Mouse (Mus musculus) common myeloid progenitor, adult 5-6 weeks (primary cell): ENCODE data around the gene Olfr2. TPM values are rescaled to one million over a fixed set of nuclear protein-coding genes. Genes with fewer than 3 reads are reported as not detected.
A peak's percentile ranks its signal among the peaks of the same experiment; 100 is the strongest.

ENCODE experiments used
- ATAC-seq: replicated peaks from 2 replicates; pipeline ENCODE4 v1.8.0; 2016; ENCODE audit warnings: low read depth, mild to moderate bottlenecking, moderate TSS enrichment, inconsistent platforms; ENCODE audit not compliant: poor library complexity, severe bottlenecking
- total RNA-seq: library from RNA; stranded (forward); fragments of 200-1000, 187-1606 nt; gene quantifications from 2 replicates; pipeline ENCODE4 v1.2.3, GENCODE M21; 2017

Olfr2 gene
- total RNA-seq, result 0.87 TPM in 1 of 2 replicates, not detected in the other

GRCm38 (mm10) chr7:107005972-107006371 is at the start of gene Olfr2:
Olfr2 (minus strand) TSS chr7:107006072.
- no peak for ATAC-seq

- ATAC-seq, result peak; percentile 42
Measured at GRCm38 (mm10) chr7:107047578-107047977, 41.7 kb upstream of the Olfr2 start.

- peak; percentile 76 for ATAC-seq
Measured at GRCm38 (mm10) chr7:107045833-107046232, 40.0 kb upstream of the Olfr2 start.

GRCm38 (mm10) chr7:107044407-107044806 is 38.5 kb upstream of the Olfr2 start:
- peak; percentile 69 for ATAC-seq

GRCm38 (mm10) chr7:107043136-107043535 is 37.3 kb upstream of the Olfr2 start:
- no peak for ATAC-seq

GRCm38 (mm10) chr7:107039934-107040563 is 34.2 kb upstream of the Olfr2 start:
- no peak for ATAC-seq

- ATAC-seq, result no peak
Measured at GRCm38 (mm10) chr7:107030874-107031273, 25.0 kb upstream of the Olfr2 start, which contains the start of gene Olfr713. Olfr713 (plus strand) TSS chr7:107031174.

- ATAC-seq, result peak; percentile 64
Measured at GRCm38 (mm10) chr7:107004169-107004568, 1.7 kb downstream of the Olfr2 start.

- peak; percentile 91 for ATAC-seq
Measured at GRCm38 (mm10) chr7:107000798-107001197, 5.1 kb downstream of the Olfr2 start.

- ATAC-seq, result no peak
Measured at GRCm38 (mm10) chr7:106985236-106985635, 20.6 kb downstream of the Olfr2 start.

- no peak for ATAC-seq
Measured at GRCm38 (mm10) chr7:106975353-106975752, 30.5 kb downstream of the Olfr2 start, which contains the start of gene Olfr711. Olfr711 (minus strand) TSS chr7:106975453.

- ATAC-seq, result 0 out of 2 replicates have a peak, but pooled peaks have one; percentile 15
Measured at GRCm38 (mm10) chr7:106967503-106967902, 38.4 kb downstream of the Olfr2 start.

- ATAC-seq, result no peak
Measured at GRCm38 (mm10) chr7:106963837-106964236, 42.0 kb downstream of the Olfr2 start, which contains the start of gene Olfr6. Olfr6 (minus strand) TSS chr7:106963937.

GRCm38 (mm10) chr7:106948212-106948611 is 57.7 kb downstream of the Olfr2 start, which contains the start of gene Olfr710:
Olfr710 (minus strand) TSS chr7:106948312.
- no peak for ATAC-seq

Other genes starting within 250 kb of the Olfr2 start
- not detected in 2 replicates for gene Olfr699, start 212.9 kb downstream of the Olfr2 start, total RNA-seq
- not detected in 2 replicates for gene Olfr700, start 197.2 kb downstream of the Olfr2 start, total RNA-seq
- gene Olfr701, start 191.9 kb downstream of the Olfr2 start, total RNA-seq, result not detected in 2 replicates
- gene Olfr702, start 172.2 kb downstream of the Olfr2 start, total RNA-seq, result not detected in 2 replicates
- not detected in 2 replicates for gene Olfr703, start 162.7 kb downstream of the Olfr2 start, total RNA-seq
- not detected in 2 replicates for gene Olfr704, start 142.9 kb downstream of the Olfr2 start, total RNA-seq
- gene Olfr705, start 129.2 kb downstream of the Olfr2 start, total RNA-seq, result not detected in 2 replicates
- gene Olfr706, start 117.9 kb downstream of the Olfr2 start, total RNA-seq, result not detected in 2 replicates
- not detected in 2 replicates for gene Olfr707, start 104.8 kb downstream of the Olfr2 start, total RNA-seq
- not detected in 2 replicates for gene Olfr1532-ps1, start 98.1 kb downstream of the Olfr2 start, total RNA-seq
- gene Olfr709-ps1, start 73.9 kb downstream of the Olfr2 start, total RNA-seq, result not detected in 2 replicates
- not detected in 2 replicates for gene Olfr710, start 57.8 kb downstream of the Olfr2 start, total RNA-seq
- not detected in 2 replicates for gene Olfr6, start 42.1 kb downstream of the Olfr2 start, total RNA-seq
- not detected in 2 replicates for gene Olfr711, start 30.6 kb downstream of the Olfr2 start, total RNA-seq
- gene Olfr713, start 25.1 kb upstream of the Olfr2 start, total RNA-seq, result not detected in 2 replicates
- gene Olfr714, start 64.9 kb upstream of the Olfr2 start, total RNA-seq, result not detected in 2 replicates
- not detected in 2 replicates for gene Olfr17, start 87.1 kb upstream of the Olfr2 start, total RNA-seq
- not detected in 2 replicates for gene Olfr715b, start 104.3 kb upstream of the Olfr2 start, total RNA-seq
- gene Olfr715, start 125.0 kb upstream of the Olfr2 start, total RNA-seq, result not detected in 2 replicates
- not detected in 2 replicates for gene Olfr716, start 132.3 kb upstream of the Olfr2 start, total RNA-seq
- not detected in 2 replicates for gene Nlrp14, start 160.9 kb upstream of the Olfr2 start, total RNA-seq
- gene Rbmxl2, start 203.4 kb upstream of the Olfr2 start, total RNA-seq, result not detected in 2 replicates